Comparison of ENCODE assay signal across 24 mouse cellular contexts in the genomic region with DNA sequence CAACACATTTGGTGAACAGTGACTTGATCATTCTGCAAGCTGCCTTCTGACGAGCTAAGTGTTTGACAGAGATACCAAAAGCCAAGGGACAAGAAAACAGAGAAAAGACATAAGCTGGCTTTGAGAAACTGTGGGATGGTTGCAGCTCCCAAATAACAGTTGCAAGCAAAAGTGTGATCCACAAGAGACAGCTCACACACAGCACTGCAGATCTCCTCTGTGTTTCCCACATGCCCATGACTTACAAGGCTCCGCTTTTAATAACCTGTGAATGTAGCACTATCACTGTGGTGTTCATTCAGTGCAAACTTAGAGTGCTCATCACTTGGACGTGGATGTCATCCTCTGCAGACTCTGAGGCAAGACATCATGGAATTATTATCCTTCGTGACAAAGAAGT.
"Had no signal": no experiment of that assay in that cellular context is flagged by ENCODE, and none has a peak within 500 bp of the region (broad histone marks: within the 10 kb centered on the region; RNA-seq: fewer than 3 reads in every experiment).

No protein-coding gene starts in this region.

- H3K9ac ChIP-seq: heart, embryonic 12.5 days; hindbrain, embryonic 13.5 days; hindbrain, embryonic 15.5 days; kidney, embryonic 15.5 days; limb, embryonic 13.5 days; limb, embryonic 15.5 days; liver, embryonic 12.5 days; liver, embryonic 14.5 days had no signal

- H3K27me3 ChIP-seq: heart, embryonic 12.5 days; hindbrain, embryonic 13.5 days; hindbrain, embryonic 15.5 days; kidney, embryonic 15.5 days; limb, embryonic 13.5 days; limb, embryonic 15.5 days; liver, embryonic 12.5 days had no signal

- H3K27ac ChIP-seq: hindbrain, embryonic 13.5 days; hindbrain, embryonic 15.5 days; hindbrain, postnatal 0 days; kidney, embryonic 15.5 days; kidney, postnatal 0 days; limb, embryonic 13.5 days; limb, embryonic 15.5 days; liver, embryonic 12.5 days; liver, embryonic 14.5 days had no signal

- H3K36me3 ChIP-seq: heart, embryonic 12.5 days; hindbrain, embryonic 15.5 days; kidney, embryonic 15.5 days; limb, embryonic 15.5 days; liver, embryonic 12.5 days had no signal

- H3K9me3 ChIP-seq: heart, embryonic 12.5 days; hindbrain, embryonic 13.5 days; hindbrain, embryonic 15.5 days; kidney, embryonic 15.5 days; limb, embryonic 13.5 days; limb, embryonic 15.5 days; liver, embryonic 12.5 days had no signal

- ATAC-seq: hindbrain, postnatal 0 days; intestine, embryonic 16.5 days; liver, embryonic 12.5 days had no signal

- DNase-seq: gastrocnemius, postnatal 14 days; gastrocnemius, postnatal 36 days; heart, adult 18-20 months; heart, postnatal 10 days; heart, postnatal 36 days; kidney, adult 11 months; kidney, adult 2 months; kidney, adult 9 months; kidney, postnatal 14 days; kidney, postnatal 36 days; layer of hippocampus, adult 9-11 months; layer of hippocampus, postnatal 36 days; left cerebral cortex, postnatal 4 days had no signal

- H3K4me2 ChIP-seq: heart, embryonic 12.5 days; hindbrain, embryonic 13.5 days; hindbrain, embryonic 15.5 days; kidney, embryonic 15.5 days; limb, embryonic 13.5 days; limb, embryonic 15.5 days; liver, embryonic 12.5 days had no signal

- H3K4me1 ChIP-seq: heart, embryonic 12.5 days; hindbrain, embryonic 13.5 days; hindbrain, embryonic 15.5 days; kidney, embryonic 15.5 days; limb, embryonic 13.5 days; limb, embryonic 15.5 days; liver, embryonic 12.5 days had no signal

- H3K4me3 ChIP-seq: heart, embryonic 12.5 days; hindbrain, embryonic 13.5 days; hindbrain, embryonic 15.5 days; kidney, embryonic 15.5 days; limb, embryonic 13.5 days; limb, embryonic 15.5 days; liver, embryonic 12.5 days had no signal
